Mouse (Mus musculus): ENCODE results near the gene Fam133b. TPM values are rescaled to one million over a fixed set of nuclear protein-coding genes. Genes with fewer than 3 reads are reported as not detected.
A peak's percentile ranks its signal among the peaks of the same experiment; 100 is the strongest.
"Not testable (repeated sequence)": the region's sequence is repeated elsewhere in the genome, so short reads cannot be mapped to it uniquely, and the experiment has no call there.

Fam133b gene
- total RNA-seq, 2 experiments from 2014 or later, result 43.5 to 46.2 TPM

- DNase-seq (ENCODE audit: low spot score in 2 of 2), result peak; percentile 84 to 88
Measured at GRCm38 (mm10) chr5:3596399-3596766, 52.8 kb downstream of the Fam133b start, which contains the start of gene Rbm48. TSS of gene Rbm48 (minus strand) at chr5:3596585.

GRCm38 (mm10) chr5:3597171-3597570 is 53.5 kb downstream of the Fam133b start:
- no peak for DNase-seq (ENCODE audit: low spot score in 2 of 2)

GRCm38 (mm10) chr5:3598766-3599165 is 55.1 kb downstream of the Fam133b start:
- DNase-seq (ENCODE audit: low spot score in 2 of 2), result no peak

GRCm38 (mm10) chr5:3600298-3600697 is 56.7 kb downstream of the Fam133b start:
- DNase-seq (ENCODE audit: low spot score in 2 of 2), result no peak

- DNase-seq (ENCODE audit: low spot score in 2 of 2), result no peak
Measured at GRCm38 (mm10) chr5:3600790-3601189, 57.2 kb downstream of the Fam133b start.

GRCm38 (mm10) chr5:3607114-3607513 is 63.5 kb downstream of the Fam133b start:
- no peak for DNase-seq (ENCODE audit: low spot score in 2 of 2)

- DNase-seq (ENCODE audit: low spot score in 2 of 2), result no peak
Measured at GRCm38 (mm10) chr5:3609241-3609640, 65.6 kb downstream of the Fam133b start.

- DNase-seq (ENCODE audit: low spot score in 2 of 2), result not testable (repeated sequence)
Measured at GRCm38 (mm10) chr5:3611835-3612234, 68.2 kb downstream of the Fam133b start.

Other genes starting within 250 kb of the Fam133b start
- gene Cdk6, start 202.3 kb upstream of the Fam133b start, total RNA-seq (2021), result 1 to 10 TPM; 7.6 to 7.9 TPM
- gene 1700109H08Rik, start 27.7 kb downstream of the Fam133b start, total RNA-seq (2021), result 1 to 10 TPM; 4.9 to 7.6 TPM
- 10 to 100 TPM; 22.6 to 26.6 TPM for gene Pex1, start 52.2 kb downstream of the Fam133b start, total RNA-seq (2021)
- gene Rbm48, start 52.8 kb downstream of the Fam133b start, total RNA-seq (2021), result 10 to 100 TPM; 12.9 to 13.0 TPM
- not detected for gene Tmbim7, start 107.3 kb downstream of the Fam133b start, total RNA-seq (2021)
- 100 to 1,000 TPM; 109 to 114 TPM for gene Gatad1, start 113.4 kb downstream of the Fam133b start, total RNA-seq (2021)

All from layer of hippocampus, postnatal 14 days (tissue).